Mouse (Mus musculus) megakaryocyte, embryonic 14.5 days (primary cell): ENCODE data around the gene Hps3.

Experiments
- FLI1 ChIP-seq: IDR thresholded peaks from 2 replicates; pipeline ENCODE4 v1.6.1; 2012; ENCODE audit warnings: low read length, inconsistent platforms, mixed read lengths
- GATA1 ChIP-seq: IDR thresholded peaks from 3 replicates; pipeline ENCODE4 v1.6.1; 2012; ENCODE audit warnings: mixed read lengths, low read length, inconsistent platforms, borderline replicate concordance

GRCm38 (mm10) chr3:19958031-19958430, 77.1 kb downstream of the Hps3 start:
- TF ChIP-seq GATA1 (no peak), FLI1 (no peak)
